Mouse (Mus musculus) lung, adult 2 months (tissue): ENCODE data around the gene Papss1.

Experiments used
- CTCF ChIP-seq: fragments of 200-500 bp; IDR thresholded peaks from 2 replicates; pipeline ENCODE4 v1.5.1; 2011; ENCODE audit warnings: mild to moderate bottlenecking, low read length, control low read depth; ENCODE audit not compliant: insufficient read depth
- POLR2A ChIP-seq: fragments of 200-500 bp; IDR thresholded peaks from 2 replicates; pipeline ENCODE4 v1.6.1; 2011; ENCODE audit warnings: low read depth, mild to moderate bottlenecking, control low read depth, low read length, borderline replicate concordance; ENCODE audit errors: extremely low read depth

- no peak for TF ChIP-seq CTCF
- TF ChIP-seq POLR2A, result no peak
Observed at GRCm38 (mm10) chr3:131656032-131656431, 91.5 kb downstream of the Papss1 start.
